Mouse (Mus musculus) heart, adult 2 months (tissue): Measurements from ENCODE around the gene Efna3.

Experiments used
- CTCF ChIP-seq: fragments of 200-600 bp; IDR thresholded peaks from 2 replicates; pipeline ENCODE4 v1.8.1; 2022; ENCODE audit warnings: antibody characterized with exemption, mild to moderate bottlenecking, moderate library complexity
- EP300 ChIP-seq: fragments of 200-500 bp; IDR thresholded peaks from 2 replicates; pipeline ENCODE4 v1.6.1; 2011; ENCODE audit warnings: low read depth, low read length, control low read depth; ENCODE audit not compliant: insufficient read depth
- POLR2A ChIP-seq: fragments of 200-500 bp; IDR thresholded peaks from 2 replicates; pipeline ENCODE4 v1.6.1; 2011; ENCODE audit warnings: mild to moderate bottlenecking, low read depth, low read length, control low read depth; ENCODE audit not compliant: insufficient read depth

DNA sequence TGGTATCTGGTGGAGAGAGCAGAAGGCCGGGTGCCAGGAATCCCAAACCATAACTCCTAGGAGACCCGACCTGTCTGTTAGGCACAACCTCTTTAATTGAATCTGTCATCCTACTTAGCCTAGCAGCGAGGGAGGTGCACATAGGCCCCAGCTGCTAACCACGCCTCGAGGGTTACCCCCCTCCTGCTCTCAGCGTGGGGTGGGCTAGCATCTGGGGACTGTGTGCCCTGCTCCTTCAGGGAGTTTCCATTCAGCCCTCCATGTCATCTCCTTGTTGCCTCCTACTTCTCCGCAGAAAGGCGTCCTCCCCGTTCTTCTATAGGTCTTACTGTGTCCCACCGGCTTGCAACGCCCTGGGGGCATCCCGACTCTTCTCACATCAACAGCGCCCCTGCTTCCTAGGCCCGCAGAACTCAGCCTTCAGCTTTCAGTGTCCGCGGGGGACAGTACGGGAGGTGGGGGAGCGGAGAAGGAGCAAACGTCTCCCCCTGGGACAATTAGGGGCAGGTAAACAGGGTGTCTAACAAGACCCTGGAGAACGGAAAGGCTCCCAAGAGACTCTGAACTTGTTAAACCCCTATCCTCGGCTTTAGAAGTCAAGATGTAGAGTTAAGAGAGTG, 3.7 kb downstream of the Efna3 start:
- no peak for TF ChIP-seq CTCF
- no peak for TF ChIP-seq POLR2A
- no peak for TF ChIP-seq EP300
